Mouse (Mus musculus) common myeloid progenitor, adult 5-6 weeks (primary cell): ENCODE measurements around the gene Supt3. TPM values are rescaled to one million over a fixed set of nuclear protein-coding genes. Genes with fewer than 3 reads are reported as not detected.

Source experiments
- total RNA-seq: library from RNA; stranded (forward); fragments of 200-1000, 187-1606 nt; gene quantifications from 2 replicates; pipeline ENCODE4 v1.2.3, GENCODE M21; 2017

Supt3 gene
- total RNA-seq, 1 experiment from 2014 or later: 15.7 TPM

Other genes with a start within 250 kb of the Supt3 start
- gene Runx2, start 37.6 kb downstream of the Supt3 start, total RNA-seq: 13.9 and 27.3 TPM in 2 replicates